Mouse (Mus musculus): ENCODE data around the gene Zbbx.

The Zbbx gene

DNA sequence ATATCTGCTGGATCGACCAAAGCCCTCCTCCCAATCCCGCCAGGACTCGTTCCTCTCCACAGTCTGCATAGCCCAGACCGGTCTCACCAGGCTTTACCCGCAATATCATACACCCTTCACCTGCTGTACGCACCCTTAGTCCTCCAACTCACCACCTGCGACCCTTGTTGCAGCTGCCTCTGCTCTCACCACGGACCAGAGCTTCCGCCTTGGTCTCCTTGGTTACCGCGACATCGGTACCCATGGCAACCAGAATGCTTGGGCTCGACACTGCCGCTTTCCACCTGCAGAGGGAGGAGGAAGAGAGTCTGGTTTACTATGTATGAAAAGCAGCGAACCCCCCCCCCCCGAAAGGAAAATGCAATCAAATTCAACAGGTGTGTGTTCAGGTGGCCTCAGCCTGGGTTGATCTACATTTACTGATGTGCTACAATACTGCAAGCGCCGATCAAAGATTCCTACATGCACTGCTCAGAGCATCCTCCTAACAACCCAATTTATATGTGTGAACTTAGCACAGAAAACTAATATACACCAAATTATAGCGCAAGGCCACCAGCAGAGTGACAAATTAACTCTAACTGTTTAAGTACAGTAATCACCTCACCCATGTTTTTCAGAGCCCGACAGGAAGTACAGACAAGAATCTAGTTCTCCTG, at the start of gene Zbbx:
Gene Zbbx (minus strand): TSS at position 197 of the 659 bp plus-strand sequence.
- peak; percentile 92 for DNase-seq (ENCODE audit: low spot score)

DNA sequence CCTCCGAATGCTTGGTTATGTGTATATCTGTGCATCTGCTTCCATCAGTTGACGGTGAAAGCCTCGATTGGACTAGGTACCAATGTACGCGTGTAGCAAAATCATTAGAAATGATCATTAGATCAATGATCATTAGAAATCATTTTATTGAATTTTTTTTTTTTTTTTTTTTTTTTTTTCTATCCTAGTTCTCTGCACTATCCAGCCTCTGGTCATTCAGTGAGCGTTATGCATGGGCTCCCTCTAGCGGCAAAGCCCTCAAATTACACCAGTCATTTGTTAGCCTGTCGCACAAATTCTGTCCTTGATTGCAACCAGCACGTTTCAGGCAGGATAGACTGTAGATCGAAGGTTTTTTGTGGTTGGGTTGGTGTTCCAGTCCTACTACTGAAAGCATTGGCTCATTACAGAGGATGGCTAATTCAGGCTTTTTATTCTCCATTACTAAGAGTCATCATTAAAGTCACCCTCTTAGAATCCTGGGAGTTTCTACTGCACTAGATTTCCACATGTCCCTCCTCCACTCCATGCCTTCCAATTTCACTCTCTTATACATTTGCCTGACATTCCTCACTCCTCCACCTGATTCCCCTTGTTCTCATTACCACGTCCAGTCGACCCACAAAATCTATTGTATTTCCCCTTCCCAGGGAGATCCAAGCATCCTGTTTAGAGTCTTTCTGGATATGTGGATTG, 38.1 kb upstream of the Zbbx start:
- peak; percentile 72 for DNase-seq (ENCODE audit: low spot score)

DNA sequence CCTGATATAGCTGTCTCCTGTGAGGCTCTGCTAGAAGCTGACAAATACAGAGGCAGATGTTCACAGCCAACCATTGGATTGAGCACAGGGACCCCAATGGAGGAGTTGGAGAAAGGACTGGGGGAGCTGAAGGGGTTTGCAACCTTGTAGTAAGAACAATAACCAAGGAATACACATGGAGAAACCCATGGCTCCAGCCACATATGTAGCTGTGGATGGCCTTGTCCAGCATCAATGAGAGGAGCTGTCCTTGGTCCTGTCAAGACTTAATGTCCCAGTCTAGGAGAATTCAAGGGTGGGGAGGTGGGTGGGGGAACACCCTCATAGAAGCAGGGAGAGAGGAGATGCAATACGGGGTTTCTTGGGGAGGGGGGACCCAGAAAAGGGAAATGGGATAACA, 17.8 kb upstream of the Zbbx start:
- peak; percentile 25 for DNase-seq (ENCODE audit: low spot score)

DNA sequence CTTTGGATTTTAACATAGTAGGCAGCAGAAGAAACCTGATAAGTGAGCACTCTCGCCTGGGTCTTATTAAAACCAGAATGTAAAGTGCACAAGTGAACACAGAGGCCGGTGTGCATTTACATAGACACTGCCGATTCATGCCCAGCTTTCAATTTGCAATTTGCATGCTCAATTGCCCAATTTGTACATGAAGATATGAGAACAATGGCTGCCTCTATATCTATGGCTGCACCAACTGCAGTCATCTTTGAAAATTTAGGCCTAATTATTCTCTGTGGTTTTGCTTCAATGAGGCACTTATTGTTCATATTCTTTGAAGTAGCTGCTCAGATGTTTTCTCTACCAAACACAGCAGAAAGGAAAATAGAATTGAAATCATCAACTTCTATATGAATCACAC, 23.0 kb downstream of the Zbbx start:
- no peak for DNase-seq (ENCODE audit: low spot score)

DNA sequence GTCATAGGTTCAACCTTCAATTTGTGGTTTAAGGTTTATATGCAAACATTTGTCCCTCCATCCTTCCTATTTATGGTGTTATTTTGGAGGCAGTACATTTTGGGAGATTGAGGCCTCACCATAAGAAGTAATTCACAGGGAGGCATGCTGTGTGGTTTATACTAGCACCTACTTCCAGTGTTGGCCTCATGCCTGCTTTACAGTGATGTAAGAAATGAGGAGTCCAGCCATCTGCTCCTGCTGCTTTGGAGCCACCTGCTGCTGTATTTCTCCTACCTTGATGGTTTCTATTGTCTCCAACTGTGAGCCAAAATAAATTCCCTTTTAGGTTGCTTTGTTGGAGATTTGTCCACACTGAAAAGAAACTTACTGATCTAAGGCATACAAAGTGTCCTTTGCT, 60.0 kb downstream of the Zbbx start:
- no peak for DNase-seq (ENCODE audit: low spot score)

DNA sequence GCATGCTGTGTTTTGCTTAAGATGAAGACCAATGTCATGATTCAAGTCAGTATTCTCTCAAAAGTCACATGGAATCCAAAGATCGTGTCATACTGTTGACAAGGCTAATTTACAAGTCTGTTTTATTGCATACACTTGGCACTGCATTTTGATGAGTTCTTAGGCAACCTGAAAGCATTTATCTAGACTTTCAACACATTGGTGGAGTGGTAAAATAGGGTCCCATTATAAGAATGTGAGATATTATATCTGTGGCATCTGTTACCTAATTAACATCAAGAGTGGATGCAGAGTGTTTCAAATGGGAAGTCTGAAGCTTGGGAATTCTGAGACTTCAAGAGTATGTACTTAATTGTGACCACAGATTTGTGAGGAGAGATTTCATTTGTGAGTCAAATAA, 79.1 kb downstream of the Zbbx start:
- DNase-seq (ENCODE audit: low spot score), result no peak

DNA sequence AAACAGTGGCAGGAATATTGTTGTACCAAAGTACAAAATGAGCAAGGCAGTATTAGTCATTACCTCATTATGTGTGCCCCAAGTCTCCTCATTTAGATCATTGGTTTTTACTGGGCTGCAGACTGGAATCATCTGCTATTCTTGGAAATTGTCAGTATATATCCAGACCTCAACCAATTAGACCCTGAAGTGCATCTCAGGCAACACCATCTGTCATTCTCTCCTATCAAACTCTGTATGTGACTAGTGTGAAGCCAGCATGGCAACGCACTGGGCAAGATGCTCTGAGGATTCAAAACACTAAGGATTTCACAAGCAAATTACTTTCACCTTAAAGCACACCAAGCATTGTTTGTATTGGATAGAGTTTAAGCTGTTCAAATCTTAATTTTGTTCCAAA, 85.9 kb downstream of the Zbbx start:
- DNase-seq (ENCODE audit: low spot score), result no peak

DNA sequence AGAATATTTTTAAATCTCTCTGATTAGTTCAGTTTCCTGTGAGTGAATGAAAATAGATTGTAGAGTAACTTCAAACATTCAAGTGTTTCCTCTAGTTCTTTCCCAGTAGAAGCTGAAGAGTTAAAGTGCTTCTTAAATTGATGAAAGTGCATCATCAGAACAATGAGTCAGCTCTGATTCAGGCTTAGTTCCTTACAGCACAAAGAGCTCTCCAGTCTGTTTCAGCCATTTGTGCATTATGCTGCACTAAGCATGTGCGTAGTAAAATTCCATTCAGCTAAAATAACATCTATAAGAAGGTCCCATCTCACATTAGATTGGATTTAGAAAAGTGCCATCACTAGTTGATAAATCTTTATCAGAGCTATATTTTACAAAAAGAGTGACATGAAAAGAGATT, 155.1 kb downstream of the Zbbx start:
- DNase-seq (ENCODE audit: low spot score), result no peak

Measured in embryo, embryonic 10 days (tissue).